Mouse (Mus musculus) brain, embryonic 18.5 days (tissue): Measurements from ENCODE around the gene Plin3.
"Not testable (repeated sequence)": the region's sequence is repeated elsewhere in the genome, so short reads cannot be mapped to it uniquely, and the experiment has no call there.

Experiments used
- DNase-seq: peaks from one replicate; pipeline ENCODE4 v3.0.0-alpha.2; 2012; ENCODE audit warnings: low read depth, low spot score

The Plin3 gene

GRCm38 (mm10) chr17:56275842-56276480, 16.7 kb downstream of the Plin3 start:
- no peak for DNase-seq

- DNase-seq = no peak
Observed at GRCm38 (mm10) chr17:56273986-56274385, 18.7 kb downstream of the Plin3 start.

GRCm38 (mm10) chr17:56273482-56273881, 19.2 kb downstream of the Plin3 start:
- DNase-seq = no peak

GRCm38 (mm10) chr17:56272644-56273043, 20.0 kb downstream of the Plin3 start:
- no peak for DNase-seq

- no peak for DNase-seq
Observed at GRCm38 (mm10) chr17:56271609-56272253, 20.9 kb downstream of the Plin3 start.

- no peak for DNase-seq
Observed at GRCm38 (mm10) chr17:56269741-56270140, 22.9 kb downstream of the Plin3 start.

GRCm38 (mm10) chr17:56269153-56269630, 23.5 kb downstream of the Plin3 start:
- DNase-seq = peak; percentile 77

- DNase-seq = no peak
Observed at GRCm38 (mm10) chr17:56266271-56266670, 26.4 kb downstream of the Plin3 start.

GRCm38 (mm10) chr17:56265869-56266268, 26.8 kb downstream of the Plin3 start:
- no peak for DNase-seq

- DNase-seq = no peak
Observed at GRCm38 (mm10) chr17:56265011-56265410, 27.7 kb downstream of the Plin3 start.

- DNase-seq = no peak
Observed at GRCm38 (mm10) chr17:56264020-56264419, 28.7 kb downstream of the Plin3 start.

GRCm38 (mm10) chr17:56262645-56263094, 30.0 kb downstream of the Plin3 start:
- no peak for DNase-seq

GRCm38 (mm10) chr17:56261166-56261565, 31.5 kb downstream of the Plin3 start:
- no peak for DNase-seq

GRCm38 (mm10) chr17:56259301-56260037, 33.2 kb downstream of the Plin3 start:
- no peak for DNase-seq

- not testable (repeated sequence) for DNase-seq
Observed at GRCm38 (mm10) chr17:56258812-56259211, 33.9 kb downstream of the Plin3 start.

- not testable (repeated sequence) for DNase-seq
Observed at GRCm38 (mm10) chr17:56258269-56258668, 34.4 kb downstream of the Plin3 start.

- no peak for DNase-seq
Observed at GRCm38 (mm10) chr17:56257181-56257894, 35.3 kb downstream of the Plin3 start.

- DNase-seq = peak; percentile 99
Observed at GRCm38 (mm10) chr17:56256239-56256881, 36.3 kb downstream of the Plin3 start, which contains the start of gene Fem1a. TSS of gene Fem1a (plus strand) at chr17:56256810.

- peak; percentile 98 for DNase-seq
Observed at GRCm38 (mm10) chr17:56255863-56256238, 36.8 kb downstream of the Plin3 start.

- DNase-seq = no peak
Observed at GRCm38 (mm10) chr17:56255429-56255828, 37.2 kb downstream of the Plin3 start.

- DNase-seq = no peak
Observed at GRCm38 (mm10) chr17:56254695-56255094, 38.0 kb downstream of the Plin3 start.
